Comparison of ENCODE assay signal across 28 mouse cellular contexts in the genomic region with DNA sequence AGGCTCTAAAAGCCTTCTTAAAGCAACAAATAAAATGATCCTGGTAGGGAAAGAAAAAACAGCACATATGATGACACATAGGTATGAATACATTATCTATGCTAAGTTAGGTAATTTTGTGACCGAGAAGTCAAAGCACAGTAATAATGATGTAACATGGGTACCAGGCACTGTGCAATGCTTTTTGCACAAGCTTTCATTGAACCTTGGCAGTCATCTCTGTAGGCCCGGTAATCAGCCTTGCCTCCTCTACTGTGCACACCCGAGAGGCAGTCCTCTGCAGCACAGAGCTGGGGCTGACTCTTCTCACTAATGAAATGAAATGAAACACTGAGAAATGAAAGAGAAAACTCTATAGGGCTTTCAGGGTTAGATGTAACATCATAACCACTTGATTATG.
"Had no signal": no experiment of that assay in that cellular context is flagged by ENCODE, and none has a peak within 500 bp of the region (broad histone marks: within the 10 kb centered on the region; RNA-seq: fewer than 3 reads in every experiment).

No protein-coding gene starts in this region.

- H3K27me3 ChIP-seq: heart, embryonic 13.5 days; heart, embryonic 15.5 days; hindbrain, embryonic 13.5 days; hindbrain, embryonic 15.5 days; kidney, embryonic 15.5 days; limb, embryonic 13.5 days; limb, embryonic 15.5 days; liver, embryonic 13.5 days; liver, embryonic 15.5 days had no signal

- H3K4me2 ChIP-seq: heart, embryonic 11.5 days; heart, embryonic 13.5 days; heart, embryonic 15.5 days; hindbrain, embryonic 13.5 days; hindbrain, embryonic 15.5 days; kidney, embryonic 15.5 days; limb, embryonic 13.5 days; limb, embryonic 15.5 days; liver, embryonic 13.5 days; liver, embryonic 15.5 days had no signal

- H3K4me3 ChIP-seq: heart, adult 2 months; heart, embryonic 13.5 days; heart, embryonic 15.5 days; hindbrain, embryonic 13.5 days; hindbrain, embryonic 15.5 days; kidney, embryonic 15.5 days; limb, embryonic 13.5 days; limb, embryonic 15.5 days; liver, embryonic 13.5 days; liver, embryonic 15.5 days had no signal

- H3K9me3 ChIP-seq: heart, embryonic 13.5 days; heart, embryonic 15.5 days; hindbrain, embryonic 13.5 days; hindbrain, embryonic 15.5 days; kidney, embryonic 15.5 days; limb, embryonic 13.5 days; limb, embryonic 15.5 days; liver, embryonic 13.5 days; liver, embryonic 15.5 days had no signal

- H3K27ac ChIP-seq: heart, adult 2 months; heart, embryonic 13.5 days; heart, embryonic 15.5 days; hindbrain, embryonic 13.5 days; hindbrain, embryonic 15.5 days; hindbrain, postnatal 0 days; kidney, embryonic 15.5 days; kidney, postnatal 0 days; limb, embryonic 13.5 days; limb, embryonic 15.5 days; liver, embryonic 13.5 days; liver, embryonic 15.5 days had no signal

- H3K36me3 ChIP-seq: heart, embryonic 15.5 days; hindbrain, embryonic 13.5 days; hindbrain, embryonic 15.5 days; limb, embryonic 13.5 days; limb, embryonic 15.5 days; liver, embryonic 13.5 days; liver, embryonic 15.5 days had no signal

- H3K9ac ChIP-seq: heart, embryonic 13.5 days; heart, embryonic 15.5 days; hindbrain, embryonic 13.5 days; hindbrain, embryonic 15.5 days; kidney, embryonic 15.5 days; limb, embryonic 13.5 days; limb, embryonic 15.5 days; liver, embryonic 13.5 days; liver, embryonic 15.5 days had no signal

- ATAC-seq: hindbrain, postnatal 0 days; intestine, embryonic 16.5 days had no signal

- DNase-seq: gastrocnemius, postnatal 14 days; gastrocnemius, postnatal 36 days; heart, adult 11 months; heart, adult 2 months; heart, postnatal 14 days; heart, postnatal 36 days; kidney, adult 11 months; kidney, adult 2 months; kidney, adult 9 months; kidney, postnatal 14 days; kidney, postnatal 36 days; layer of hippocampus, adult 9-11 months; layer of hippocampus, postnatal 36 days; left cerebral cortex, postnatal 4 days; liver, embryonic 13.5 days; lung, adult 18-20 months had no signal

- H3K4me1 ChIP-seq: heart, embryonic 15.5 days; hindbrain, embryonic 13.5 days; hindbrain, embryonic 15.5 days; kidney, embryonic 15.5 days; limb, embryonic 13.5 days; limb, embryonic 15.5 days; liver, embryonic 13.5 days; liver, embryonic 15.5 days had no signal
